Mouse (Mus musculus): ENCODE measurements around the gene Rbbp8nl.

DNA sequence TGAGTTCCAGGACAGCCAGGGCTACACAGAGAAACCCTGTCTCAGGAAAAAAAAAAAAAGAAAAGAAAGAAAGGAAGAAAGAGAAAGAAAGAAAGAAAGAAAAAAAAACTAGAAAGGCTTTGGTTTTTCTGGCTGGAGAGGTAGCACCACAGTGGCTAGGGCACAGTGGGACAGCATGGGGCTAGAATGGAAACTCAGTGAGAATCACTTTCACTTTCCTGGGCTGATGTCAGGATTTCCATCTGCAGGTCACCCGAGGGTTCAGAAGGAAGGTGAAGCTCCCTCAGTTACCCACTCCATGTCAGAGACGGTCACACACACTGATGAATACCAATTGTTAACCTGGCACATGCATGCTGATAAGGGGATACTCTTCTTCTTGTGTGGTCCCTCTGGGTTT is 18.0 kb upstream of the Rbbp8nl start:
- TF ChIP-seq POLR2A (IDR thresholded peaks at IDR 0.05; ENCODE audit: borderline replicate concordance, extremely low read depth, insufficient read depth, insufficient read length, poor library complexity, severe bottlenecking) (no peak), CTCF (IDR thresholded peaks at IDR 0.05; ENCODE audit: borderline replicate concordance, extremely low read depth, insufficient read depth, insufficient read length) (no peak)
